Comparison of ENCODE assay signal across 8 mouse cellular contexts in the genomic region with DNA sequence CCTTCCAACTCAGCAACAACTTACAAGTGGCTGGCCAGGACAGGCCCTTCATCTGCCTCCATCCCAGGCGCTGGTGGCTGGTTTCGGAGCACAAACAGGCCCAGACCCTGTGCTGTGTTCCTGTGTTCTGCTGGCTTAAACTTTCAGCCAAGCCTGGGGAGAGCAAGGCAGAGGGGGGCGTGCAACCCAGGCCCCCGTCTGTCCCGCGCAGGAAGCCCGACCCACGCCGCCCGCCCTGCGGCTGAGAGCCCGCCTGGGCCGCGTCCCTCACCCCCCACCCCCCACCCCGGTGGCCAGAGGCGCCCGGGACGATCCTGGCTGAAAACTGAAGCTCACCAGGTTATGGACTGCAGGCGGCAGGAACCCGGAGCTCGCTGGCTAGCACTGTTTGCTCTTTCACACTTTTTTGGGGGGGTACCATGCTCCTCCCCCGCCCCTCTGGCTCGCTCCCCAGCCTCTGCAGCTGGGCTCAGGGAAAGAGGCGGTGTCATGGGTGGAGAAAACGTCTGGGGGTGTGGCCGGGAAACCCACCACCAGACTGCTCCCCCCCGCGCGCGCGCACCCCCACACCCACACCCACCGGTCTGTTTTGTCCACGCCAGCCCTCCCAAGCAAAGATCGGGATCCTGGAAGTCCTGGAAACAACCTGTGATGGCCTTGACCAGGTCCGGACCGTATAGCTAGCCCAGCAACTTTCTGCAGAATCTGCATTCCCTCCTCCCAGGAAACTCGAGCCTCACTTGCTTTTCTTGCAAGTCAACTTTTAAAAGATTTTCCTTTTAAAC. TPM values are rescaled to one million over a fixed set of nuclear protein-coding genes. Genes with fewer than 3 reads are reported as not detected.
DNase-seq lines count a peak whose midpoint lies in the region; ATAC-seq and TF ChIP-seq lines count a peak whose summit lies in the region.

A gene (minus strand): TSS at position 739 of the 785 bp plus-strand sequence.

- WGBS in embryonic facial prominence, embryonic 10.5 days: 1% methylated on average over 37 of the region's 37 CpGs
- under 1% methylated on average over 37 of the region's 37 CpGs for WGBS in kidney, postnatal 0 days

- ATAC-seq in kidney, postnatal 0 days (replicated peaks; ENCODE audit: low FRiP score, low read depth): peak; percentile 93

- peak within 1 kb of the TSS; percentile 96 for H3K27ac ChIP-seq in embryonic facial prominence, embryonic 10.5 days (replicated peaks)
- H3K27ac ChIP-seq in kidney, postnatal 0 days: peak within 1 kb of the TSS; percentile 81

- peaks cover 3% of the 10 kb centered on the region; the same call in 1 of the 2 replicates for H3K4me1 ChIP-seq in embryonic facial prominence, embryonic 10.5 days
- H3K4me1 ChIP-seq in kidney, postnatal 0 days (replicated peaks; ENCODE audit: insufficient read depth, low read length): peaks cover 6% of the 10 kb centered on the region

- peak within 1 kb of the TSS; percentile 86 for H3K4me2 ChIP-seq in kidney, postnatal 0 days (ENCODE audit: low read length)

- H3K4me3 ChIP-seq in embryonic facial prominence, embryonic 10.5 days: peak within 1 kb of the TSS; percentile 74
- H3K4me3 ChIP-seq in kidney, postnatal 0 days (replicated peaks; ENCODE audit: low read depth, low read length): peak within 1 kb of the TSS; percentile 69

- DNase-seq in right cerebral cortex, adult 18-20 months: peak; percentile 5
- no peak for DNase-seq in right cerebral cortex, postnatal 36 days (ENCODE audit: low spot score in 2 of 2)
- DNase-seq in embryonic facial prominence, embryonic 10.5 days (ENCODE audit: low spot score): peak; percentile 84
- peak; percentile 1 to 18 for DNase-seq in heart, adult 9 months (ENCODE audit: low spot score in 2 of 2)
- peak; percentile 82 for DNase-seq in kidney, postnatal 0 days (ENCODE audit: low spot score)
- DNase-seq in lung, postnatal 14 days: peak; percentile 41
- peak; percentile 8 for DNase-seq in retina, postnatal 7 days (ENCODE audit: low read depth, low spot score)
- DNase-seq in T-cell, adult 2 months (ENCODE audit: low spot score): no peak

- peak within 1 kb of the TSS; percentile 77 for H3K9ac ChIP-seq in kidney, postnatal 0 days (ENCODE audit: low read depth, low read length)

- H3K27me3 ChIP-seq in embryonic facial prominence, embryonic 10.5 days (replicated peaks; ENCODE audit: low read depth, poor library complexity, severe bottlenecking): no peaks in the 10 kb centered on the region
- no peaks in the 10 kb centered on the region for H3K27me3 ChIP-seq in kidney, postnatal 0 days (ENCODE audit: insufficient read depth, low read length)

- peaks cover 15% of the 10 kb centered on the region for H3K36me3 ChIP-seq in embryonic facial prominence, embryonic 10.5 days (replicated peaks)
- H3K36me3 ChIP-seq in kidney, postnatal 0 days (ENCODE audit: insufficient read depth, low read length): no peaks in the 10 kb centered on the region

- no peak for TF ChIP-seq CTCF in kidney, postnatal 0 days (IDR thresholded peaks at IDR 0.05; ENCODE audit: low read depth)

- peaks cover 11% of the 10 kb centered on the region for H3K9me3 ChIP-seq in embryonic facial prominence, embryonic 10.5 days
- 0 out of 2 replicates have a peak, but pooled peaks cover 3% of the 10 kb centered on the region for H3K9me3 ChIP-seq in kidney, postnatal 0 days (replicated peaks; ENCODE audit: low read length)

RNA-seq across cellular contexts. Expression of the gene that starts here (rescaled TPM):
- 14.5 and 18.7 TPM in 2 replicates for polyA plus RNA-seq in embryonic facial prominence, embryonic 10.5 days (2016; fragmentation: Nextera tagmentation; extraction: Ambion mirVana)
- 9.8 and 10.7 TPM in 2 replicates for polyA plus RNA-seq in kidney, postnatal 0 days (2015; fragmentation: Nextera tagmentation; extraction: Ambion mirVana)

Comparison
In these comparisons a context has a peak if more than half of its experiments do, and no peak if none do; other contexts are left out.
1. DNase-seq: peak in right cerebral cortex, adult 18-20 months (single experiment), embryonic facial prominence, embryonic 10.5 days (single experiment), heart, adult 9 months (2 of 2), kidney, postnatal 0 days (single experiment), lung, postnatal 14 days (single experiment) and retina, postnatal 7 days (single experiment); none in right cerebral cortex, postnatal 36 days (0 of 2) and T-cell, adult 2 months (single experiment).